Mouse (Mus musculus) megakaryocyte, embryonic 14.5 days (primary cell): Measurements from ENCODE around the gene Babam2.

ENCODE experiments used
- FLI1 ChIP-seq: IDR thresholded peaks from 2 replicates; pipeline ENCODE4 v1.6.1; 2012; ENCODE audit warnings: low read length, inconsistent platforms, mixed read lengths
- GATA1 ChIP-seq: IDR thresholded peaks from 3 replicates; pipeline ENCODE4 v1.6.1; 2012; ENCODE audit warnings: mixed read lengths, low read length, inconsistent platforms, borderline replicate concordance

DNA sequence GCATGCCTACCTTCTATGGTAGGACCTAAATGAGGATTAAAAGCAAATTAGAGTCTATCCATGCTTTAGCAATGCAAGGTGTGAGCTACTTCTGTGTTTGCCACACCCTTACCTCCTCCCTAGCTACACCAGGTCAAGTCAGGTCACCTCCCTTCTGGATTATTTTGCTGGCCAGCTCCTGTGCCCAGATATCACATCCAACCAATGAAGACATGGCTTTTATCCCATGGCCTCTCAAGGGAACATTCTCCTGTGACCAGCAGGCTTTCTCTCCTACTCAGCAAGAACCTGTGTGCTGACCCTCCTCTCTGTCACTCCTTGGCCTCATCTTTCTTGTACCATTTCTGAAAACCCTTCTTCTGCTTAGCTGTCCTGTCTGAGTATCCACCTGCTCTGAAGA, 336.1 kb downstream of the Babam2 start:
- TF ChIP-seq GATA1 (no peak), FLI1 (no peak)
